Mouse (Mus musculus): ENCODE results near the gene Kank2. TPM values are rescaled to one million over a fixed set of nuclear protein-coding genes. Genes with fewer than 3 reads are reported as not detected.

Gene Kank2
- polyA plus RNA-seq (2015; fragmentation: Nextera tagmentation; extraction: Ambion mirVana) = 10.1 and 10.3 TPM in 2 replicates

GRCm38 (mm10) chr9:21798345-21799009, at the start of gene Kank2:
Kank2 (minus strand) TSS chr9:21798744.
- peak; percentile 83 for ATAC-seq (replicated peaks; ENCODE audit: low FRiP score, low read depth)
- Histone ChIP-seq H3K9ac (ENCODE audit: low read depth, low read length) (peak within 1 kb of the TSS; percentile 80), H3K4me3 (replicated peaks; ENCODE audit: low read depth, low read length) (peak within 1 kb of the TSS; percentile 76), H3K9me3 (replicated peaks; ENCODE audit: low read length) (no peaks in the 10 kb centered on the region), H3K36me3 (ENCODE audit: insufficient read depth, low read length) (peaks cover 23% of the 10 kb centered on the region), H3K27ac (peak within 1 kb of the TSS; percentile 92), H3K27me3 (ENCODE audit: insufficient read depth, low read length) (no peaks in the 10 kb centered on the region), H3K4me1 (replicated peaks; ENCODE audit: insufficient read depth, low read length) (peaks cover 11% of the 10 kb centered on the region; the same call in 1 of the 2 replicates), H3K4me2 (ENCODE audit: low read length) (peak within 1 kb of the TSS; percentile 69)
- TF ChIP-seq CTCF (IDR thresholded peaks at IDR 0.05; ENCODE audit: low read depth) = no peak
- WGBS = under 1% methylated on average over 51 of the region's 52 CpGs
- peak; percentile 88 for DNase-seq (ENCODE audit: low spot score)

DNA sequence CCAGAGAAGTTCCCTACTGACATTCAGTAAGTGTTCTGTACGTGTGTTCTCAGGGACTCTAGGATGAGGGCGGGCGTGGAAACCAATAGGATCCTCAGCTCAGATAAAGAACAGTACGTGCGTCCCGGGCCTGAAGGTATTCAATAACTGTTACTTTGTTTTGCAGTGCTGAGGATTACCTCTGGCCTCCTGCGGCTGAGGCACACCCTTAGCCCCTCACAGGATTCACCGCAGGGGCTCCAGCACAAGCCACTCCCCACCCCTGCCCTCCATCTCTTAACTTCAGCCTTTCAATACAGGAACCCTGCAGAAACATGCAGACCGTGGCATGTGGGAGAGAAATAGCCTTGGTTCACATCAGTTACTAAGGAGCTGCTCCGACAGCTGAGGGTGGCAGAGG, 49.4 kb upstream of the Kank2 start:
- Histone ChIP-seq H3K4me3 (replicated peaks; ENCODE audit: low read depth, low read length) (no peak overlapping the region), H3K4me1 (replicated peaks; ENCODE audit: insufficient read depth, low read length) (peaks cover 35% of the 10 kb centered on the region; the same call in 1 of the 2 replicates)
- no peak for ATAC-seq (replicated peaks; ENCODE audit: low FRiP score, low read depth)

GRCm38 (mm10) chr9:21847425-21847824, 48.9 kb upstream of the Kank2 start:
- H3K27me3 ChIP-seq (ENCODE audit: insufficient read depth, low read length) = no peaks in the 10 kb centered on the region
- 0 out of 2 replicates have a peak overlapping the region, but pooled peaks have one; percentile 19 for H3K9ac ChIP-seq (ENCODE audit: low read depth, low read length)
- no peaks in the 10 kb centered on the region for H3K9me3 ChIP-seq (replicated peaks; ENCODE audit: low read length)
- DNase-seq (ENCODE audit: low spot score) = no peak
- H3K36me3 ChIP-seq (ENCODE audit: insufficient read depth, low read length) = 0 out of 2 replicates have a peak, but pooled peaks cover 15% of the 10 kb centered on the region
- peak overlapping the region; percentile 49 for H3K4me2 ChIP-seq (ENCODE audit: low read length)
- H3K27ac ChIP-seq = peak overlapping the region; percentile 91
- WGBS = 8% methylated on average over 3 of the region's 3 CpGs
- peaks cover 35% of the 10 kb centered on the region; the same call in 1 of the 2 replicates for H3K4me1 ChIP-seq (replicated peaks; ENCODE audit: insufficient read depth, low read length)
- ATAC-seq (replicated peaks; ENCODE audit: low FRiP score, low read depth) = no peak
- H3K4me3 ChIP-seq (replicated peaks; ENCODE audit: low read depth, low read length) = no peak overlapping the region
- no peak for TF ChIP-seq CTCF (IDR thresholded peaks at IDR 0.05; ENCODE audit: low read depth)

More for the DNA sequence above, 49.4 kb upstream of the Kank2 start:
- WGBS = 34% methylated on average over 10 of the region's 10 CpGs
- Histone ChIP-seq H3K27ac (peak overlapping the region; percentile 91), H3K4me2 (ENCODE audit: low read length) (peak overlapping the region; percentile 49; the same call in 1 of the 2 replicates), H3K9me3 (replicated peaks; ENCODE audit: low read length) (no peaks in the 10 kb centered on the region), H3K36me3 (ENCODE audit: insufficient read depth, low read length) (0 out of 2 replicates have a peak, but pooled peaks cover 15% of the 10 kb centered on the region), H3K9ac (ENCODE audit: low read depth, low read length) (no peak overlapping the region), H3K27me3 (ENCODE audit: insufficient read depth, low read length) (no peaks in the 10 kb centered on the region)
- no peak for DNase-seq (ENCODE audit: low spot score)
- TF ChIP-seq CTCF (IDR thresholded peaks at IDR 0.05; ENCODE audit: low read depth) = no peak

- DNase-seq (ENCODE audit: low spot score) (peak; percentile 90), ATAC-seq (replicated peaks; ENCODE audit: low FRiP score, low read depth) (peak; percentile 55)
- Histone ChIP-seq H3K9ac (ENCODE audit: low read depth, low read length) (0 out of 2 replicates have a peak overlapping the region, but pooled peaks have one; percentile 19), H3K4me3 (replicated peaks; ENCODE audit: low read depth, low read length) (peak overlapping the region; percentile 6; the same call in 1 of the 2 replicates), H3K9me3 (replicated peaks; ENCODE audit: low read length) (no peaks in the 10 kb centered on the region), H3K27ac (peak overlapping the region; percentile 91), H3K27me3 (ENCODE audit: insufficient read depth, low read length) (no peaks in the 10 kb centered on the region), H3K4me2 (ENCODE audit: low read length) (peak overlapping the region; percentile 49), H3K4me1 (replicated peaks; ENCODE audit: insufficient read depth, low read length) (peaks cover 35% of the 10 kb centered on the region; the same call in 1 of the 2 replicates), H3K36me3 (ENCODE audit: insufficient read depth, low read length) (0 out of 2 replicates have a peak, but pooled peaks cover 15% of the 10 kb centered on the region)
- WGBS = 4% methylated on average over 11 of the region's 11 CpGs
- no peak for TF ChIP-seq CTCF (IDR thresholded peaks at IDR 0.05; ENCODE audit: low read depth)
Measured at GRCm38 (mm10) chr9:21846755-21847341, 48.3 kb upstream of the Kank2 start.

- peak; percentile 13; the same call in 1 of the 2 replicates for TF ChIP-seq CTCF (IDR thresholded peaks at IDR 0.05; ENCODE audit: low read depth)
Measured at GRCm38 (mm10) chr9:21845381-21846080, 47.0 kb upstream of the Kank2 start.

GRCm38 (mm10) chr9:21843086-21843485, 44.5 kb upstream of the Kank2 start:
- Histone ChIP-seq H3K9me3 (replicated peaks; ENCODE audit: low read length) (no peaks in the 10 kb centered on the region), H3K4me2 (ENCODE audit: low read length) (no peak overlapping the region), H3K27ac (peak overlapping the region; percentile 69), H3K9ac (ENCODE audit: low read depth, low read length) (no peak overlapping the region), H3K4me3 (replicated peaks; ENCODE audit: low read depth, low read length) (no peak overlapping the region), H3K36me3 (ENCODE audit: insufficient read depth, low read length) (peaks cover 36% of the 10 kb centered on the region; the same call in 1 of the 2 replicates), H3K4me1 (replicated peaks; ENCODE audit: insufficient read depth, low read length) (peaks cover 19% of the 10 kb centered on the region; the same call in 1 of the 2 replicates), H3K27me3 (ENCODE audit: insufficient read depth, low read length) (no peaks in the 10 kb centered on the region)
- TF ChIP-seq CTCF (IDR thresholded peaks at IDR 0.05; ENCODE audit: low read depth) = no peak; the same call in 1 of the 2 replicates
- WGBS = 64% methylated on average over 6 of the region's 6 CpGs
- DNase-seq (ENCODE audit: low spot score) (peak; percentile 44), ATAC-seq (replicated peaks; ENCODE audit: low FRiP score, low read depth) (no peak)

More at GRCm38 (mm10) chr9:21845381-21846080, 47.0 kb upstream of the Kank2 start:
- no peak overlapping the region for H3K27ac ChIP-seq
- no peak for DNase-seq (ENCODE audit: low spot score)
- no peak overlapping the region for H3K9ac ChIP-seq (ENCODE audit: low read depth, low read length)
- H3K36me3 ChIP-seq (ENCODE audit: insufficient read depth, low read length) = peaks cover 20% of the 10 kb centered on the region; the same call in 1 of the 2 replicates
- no peak overlapping the region for H3K4me2 ChIP-seq (ENCODE audit: low read length)
- H3K4me1 ChIP-seq (replicated peaks; ENCODE audit: insufficient read depth, low read length) = peaks cover 31% of the 10 kb centered on the region; the same call in 1 of the 2 replicates
- ATAC-seq (replicated peaks; ENCODE audit: low FRiP score, low read depth) = no peak
- WGBS = 46% methylated on average over 14 of the region's 14 CpGs
- H3K9me3 ChIP-seq (replicated peaks; ENCODE audit: low read length) = no peaks in the 10 kb centered on the region
- H3K4me3 ChIP-seq (replicated peaks; ENCODE audit: low read depth, low read length) = no peak overlapping the region
- no peaks in the 10 kb centered on the region for H3K27me3 ChIP-seq (ENCODE audit: insufficient read depth, low read length)

Measured in kidney, postnatal 0 days (tissue).